Mouse (Mus musculus) forebrain, postnatal 0 days (tissue): ENCODE data around the gene Adamts2. TPM values are rescaled to one million over a fixed set of nuclear protein-coding genes. Genes with fewer than 3 reads are reported as not detected.

ENCODE experiments used
- ATAC-seq: fragments of 200-750 bp; cut with Nextera tagmentation; 2 replicates; pipeline ENCODE4 v1.8.0; 2017; ENCODE audit warnings: mild to moderate bottlenecking, moderate library complexity
- DNase-seq: peaks from one replicate; pipeline ENCODE4 v3.0.0-alpha.2; 2015
- H3K27ac ChIP-seq: fragments of 300-500 bp; sonication (generic); 2 replicates; pipeline ENCODE4 v1.5.1; 2014; ENCODE audit warnings: low read depth, mild to moderate bottlenecking, antibody characterized with exemption, low read length, moderate library complexity, mixed read lengths
- H3K27me3 ChIP-seq: fragments of 300-500 bp; sonication (generic); 2 replicates; pipeline ENCODE4 v1.6.1; 2014; ENCODE audit warnings: mild to moderate bottlenecking, low read length, mixed read lengths; ENCODE audit not compliant: insufficient read depth
- H3K36me3 ChIP-seq: fragments of 300-500 bp; sonication (generic); 2 replicates; pipeline ENCODE4 v1.6.1; 2014; ENCODE audit warnings: mild to moderate bottlenecking, moderate library complexity; ENCODE audit not compliant: insufficient read depth
- H3K4me1 ChIP-seq: fragments of 300-500 bp; sonication (generic); 2 replicates; pipeline ENCODE4 v1.6.1; 2014; ENCODE audit warnings: antibody characterized with exemption; ENCODE audit not compliant: insufficient read depth
- H3K4me2 ChIP-seq: fragments of 300-500 bp; sonication (generic); 2 replicates; pipeline ENCODE4 v1.6.1; 2014; ENCODE audit warnings: low read depth, mild to moderate bottlenecking, moderate library complexity
- H3K4me3 ChIP-seq: fragments of 300-500 bp; sonication (generic); 2 replicates; pipeline ENCODE4 v1.5.1; 2014; ENCODE audit warnings: low read depth, low read length, mixed read lengths
- H3K9ac ChIP-seq: fragments of 300-500 bp; sonication (generic); 2 replicates; pipeline ENCODE4 v1.6.1; 2014; ENCODE audit warnings: mild to moderate bottlenecking
- H3K9me3 ChIP-seq: fragments of 300-500 bp; sonication (generic); 2 replicates; pipeline ENCODE4 v1.6.1; 2016; ENCODE audit warnings: low read length
- CTCF ChIP-seq: sonication (generic); IDR thresholded peaks from 2 replicates; pipeline ENCODE4 v1.5.1; 2016; ENCODE audit warnings: antibody characterized with exemption, control low read depth, low read depth
- WGBS: fragments of 180-500 bp; shearing (Covaris S2); extraction: QIAGEN DNeasy Blood & Tissue Kit; methylation state at CpG from one replicate; pipeline ENCODE4 v1.1.7; 2014; 5-methylcytosine and 5-hydroxymethylcytosine counted together
- polyA plus RNA-seq: library from polyadenylated mRNA; unstranded; fragments of >200 nt; fragmentation: Nextera tagmentation; extraction: Ambion mirVana; gene quantifications from 2 replicates; pipeline ENCODE4 v1.2.1, GENCODE M21; 2015
- total RNA-seq: library from RNA; depleted of rRNA; stranded (reverse); fragments of >200 nt; gene quantifications from 2 replicates; pipeline ENCODE4 v1.2.3, GENCODE M21; 2014

The Adamts2 gene
- total and polyA plus RNA-seq, 2 experiments from 2014 or later = 4.4 to 13.1 TPM

DNA sequence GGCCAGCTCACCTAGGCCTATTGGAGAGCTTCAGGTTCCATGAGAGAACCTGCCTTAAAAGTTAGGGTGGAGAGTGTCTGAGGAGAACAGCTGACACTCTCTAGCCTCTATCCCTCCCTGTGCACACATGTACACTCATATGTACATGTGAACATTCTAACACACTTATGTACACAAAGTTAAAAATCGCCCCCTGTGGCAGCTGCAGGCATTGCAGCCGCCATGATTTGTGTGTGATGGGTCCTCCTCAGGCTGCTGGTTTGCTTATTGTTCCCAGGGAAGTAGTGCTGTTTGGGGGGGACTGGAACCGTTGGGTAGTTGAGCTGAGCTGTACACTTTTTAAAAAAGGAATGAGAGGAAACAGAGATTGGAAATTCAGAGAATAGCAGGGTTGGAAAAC is 14.1 kb upstream of the Adamts2 start:
- Histone ChIP-seq H3K9ac (no peak overlapping the region), H3K27me3 (no peaks in the 10 kb centered on the region), H3K27ac (no peak overlapping the region), H3K4me3 (no peak overlapping the region), H3K4me1 (no peaks in the 10 kb centered on the region), H3K9me3 (no peaks in the 10 kb centered on the region), H3K4me2 (no peak overlapping the region), H3K36me3 (no peaks in the 10 kb centered on the region)
- peak; percentile 76 for TF ChIP-seq CTCF
- WGBS = 9% methylated on average over 3 of the region's 3 CpGs
- ATAC-seq = peak; percentile 48
- peak; percentile 74 for DNase-seq

DNA sequence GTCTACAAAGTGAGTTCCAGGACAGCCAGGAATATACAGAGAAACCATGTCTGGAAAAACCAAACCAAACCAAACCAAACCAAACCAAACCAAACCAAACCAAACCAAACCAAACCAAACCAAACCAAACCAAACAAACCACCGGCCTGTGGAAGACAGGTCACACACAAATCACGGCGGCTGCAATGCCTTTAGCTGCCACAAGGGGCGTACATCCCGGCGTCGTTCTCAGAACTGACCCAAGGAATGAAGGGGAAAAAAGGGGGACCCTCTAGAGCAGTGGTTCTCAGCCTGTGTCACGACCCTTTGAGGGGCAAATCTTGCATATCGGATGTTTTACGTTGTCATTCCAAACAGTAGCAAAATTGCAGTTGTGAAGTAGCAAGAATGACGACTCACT is 12.8 kb upstream of the Adamts2 start:
- H3K36me3 ChIP-seq = no peaks in the 10 kb centered on the region
- H3K4me3 ChIP-seq = no peak overlapping the region
- no peaks in the 10 kb centered on the region for H3K9me3 ChIP-seq
- no peak overlapping the region for H3K4me2 ChIP-seq
- TF ChIP-seq CTCF = peak; percentile 73
- H3K4me1 ChIP-seq = no peaks in the 10 kb centered on the region
- no peak overlapping the region for H3K27ac ChIP-seq
- 43% methylated on average over 11 of the region's 11 CpGs for WGBS
- DNase-seq = peak; percentile 36
- no peak overlapping the region for H3K9ac ChIP-seq
- no peak for ATAC-seq
- no peaks in the 10 kb centered on the region for H3K27me3 ChIP-seq

DNA sequence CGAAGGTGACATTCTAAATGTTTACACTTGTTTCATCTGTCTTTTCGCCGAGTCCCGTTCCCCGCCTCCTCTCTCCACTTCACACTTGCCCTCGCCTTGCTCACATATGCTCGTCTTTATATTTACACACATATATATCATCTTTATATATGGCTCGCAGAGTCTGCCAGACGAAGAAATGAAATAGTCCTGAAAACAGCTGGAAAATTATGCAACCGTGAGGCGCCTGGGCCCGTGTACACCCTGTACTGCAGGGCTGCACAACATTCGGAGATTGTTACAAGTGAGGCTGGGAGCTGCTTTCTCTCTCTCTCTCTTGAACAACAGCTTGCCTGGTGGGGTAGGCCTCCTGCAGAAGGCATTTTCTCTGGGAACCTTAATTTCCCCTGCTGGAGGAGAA is 10.8 kb upstream of the Adamts2 start:
- 75% methylated on average over 13 of the region's 13 CpGs for WGBS
- Histone ChIP-seq H3K4me2 (no peak overlapping the region), H3K36me3 (no peaks in the 10 kb centered on the region), H3K4me3 (no peak overlapping the region), H3K27me3 (no peaks in the 10 kb centered on the region), H3K27ac (no peak overlapping the region), H3K9me3 (no peaks in the 10 kb centered on the region), H3K4me1 (no peaks in the 10 kb centered on the region), H3K9ac (no peak overlapping the region)
- ATAC-seq (no peak; the same call in 1 of the 2 replicates), DNase-seq (no peak)
- no peak for TF ChIP-seq CTCF

DNA sequence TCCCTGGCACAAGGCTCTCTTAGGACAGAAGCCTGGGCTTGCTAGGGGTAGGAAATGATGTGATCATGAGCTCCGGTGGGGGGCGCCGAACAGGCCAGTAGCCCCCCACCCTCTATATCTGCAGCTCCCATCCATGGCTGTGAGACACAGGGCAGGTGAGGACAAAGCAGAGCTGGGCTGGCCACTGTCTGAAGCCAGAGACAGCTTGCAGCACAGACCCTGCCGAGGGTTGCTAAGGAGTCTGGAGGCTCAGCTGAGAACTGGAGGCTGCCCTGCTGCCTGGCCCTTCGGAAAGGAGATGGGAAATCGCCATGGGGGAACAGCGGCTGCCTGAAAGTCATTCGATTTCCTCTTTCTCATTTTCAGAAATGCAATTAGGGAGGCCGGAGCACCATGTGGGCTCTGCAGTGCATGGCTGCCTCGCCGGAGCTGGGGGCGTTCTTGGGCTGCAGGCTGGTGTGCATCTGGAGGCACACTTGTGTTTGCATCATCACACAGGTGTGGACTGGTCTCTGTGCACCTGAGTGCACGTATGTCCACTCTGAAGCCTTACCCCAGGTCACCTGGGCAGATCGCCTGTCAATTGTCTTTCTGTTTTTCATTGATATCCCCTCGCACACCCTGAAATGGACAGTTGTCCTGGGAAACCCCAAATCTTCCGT is 8.9 kb upstream of the Adamts2 start:
- TF ChIP-seq CTCF = no peak
- no peak overlapping the region for H3K27ac ChIP-seq
- DNase-seq (no peak), ATAC-seq (no peak)
- no peaks in the 10 kb centered on the region for H3K27me3 ChIP-seq
- H3K4me2 ChIP-seq = no peak overlapping the region
- H3K9me3 ChIP-seq = no peaks in the 10 kb centered on the region
- no peaks in the 10 kb centered on the region for H3K36me3 ChIP-seq
- 78% methylated on average over 16 of the region's 16 CpGs for WGBS
- H3K4me1 ChIP-seq = no peaks in the 10 kb centered on the region
- H3K9ac ChIP-seq = no peak overlapping the region
- no peak overlapping the region for H3K4me3 ChIP-seq

DNA sequence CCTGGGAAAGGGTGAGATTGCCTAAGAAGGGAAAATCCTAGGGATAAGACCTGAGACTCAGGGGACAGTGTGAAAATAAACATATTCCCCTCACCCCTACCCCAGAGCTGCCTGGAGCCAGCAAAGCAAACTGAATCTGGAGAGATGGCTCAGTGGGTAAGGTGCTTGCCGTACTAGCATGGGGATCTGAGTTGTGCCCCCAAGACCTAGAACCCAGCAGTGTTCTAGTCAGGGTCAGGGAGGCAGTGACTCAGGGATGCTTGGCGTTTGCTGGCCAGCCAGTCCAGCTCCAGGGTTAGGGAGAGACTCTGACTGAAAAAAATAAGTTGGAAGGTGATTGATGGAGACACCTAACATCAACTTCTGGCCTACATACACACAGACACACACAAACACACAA is 5.3 kb upstream of the Adamts2 start:
- Histone ChIP-seq H3K27me3 (no peaks in the 10 kb centered on the region), H3K4me1 (no peaks in the 10 kb centered on the region), H3K4me3 (no peak overlapping the region), H3K36me3 (no peaks in the 10 kb centered on the region), H3K9ac (no peak overlapping the region), H3K9me3 (no peaks in the 10 kb centered on the region), H3K27ac (no peak overlapping the region), H3K4me2 (no peak overlapping the region)
- ATAC-seq = no peak
- TF ChIP-seq CTCF = no peak
- 89% methylated on average over 2 of the region's 2 CpGs for WGBS
- no peak for DNase-seq

DNA sequence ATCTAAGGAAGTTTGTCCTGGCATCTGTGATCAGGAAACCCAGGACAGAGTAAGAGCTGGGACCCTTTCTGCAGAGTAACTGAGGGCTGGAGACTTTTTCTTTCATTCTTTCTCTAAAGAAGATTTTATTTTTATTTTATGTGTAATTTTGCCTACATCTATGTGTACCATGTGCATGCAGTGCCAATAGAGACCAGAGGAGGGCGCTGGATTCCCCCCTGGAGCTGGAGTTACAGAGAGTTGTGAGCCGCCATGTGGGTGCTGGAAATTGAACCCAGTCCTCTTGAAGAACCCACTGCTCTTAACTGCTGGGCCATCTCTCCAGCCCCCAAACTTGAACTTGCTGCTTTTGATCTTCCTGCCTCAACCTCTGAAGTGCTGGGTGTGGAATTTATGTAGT is 2.7 kb upstream of the Adamts2 start:
- ATAC-seq (no peak), DNase-seq (no peak)
- WGBS = 58% methylated on average over 2 of the region's 2 CpGs
- H3K9me3 ChIP-seq = no peaks in the 10 kb centered on the region
- H3K27ac ChIP-seq = no peak overlapping the region
- H3K4me2 ChIP-seq = no peak overlapping the region
- H3K27me3 ChIP-seq = peaks cover 6% of the 10 kb centered on the region
- H3K36me3 ChIP-seq = no peaks in the 10 kb centered on the region
- H3K9ac ChIP-seq = no peak overlapping the region
- TF ChIP-seq CTCF = no peak
- no peaks in the 10 kb centered on the region; the same call in 1 of the 2 replicates for H3K4me1 ChIP-seq
- H3K4me3 ChIP-seq = no peak overlapping the region

DNA sequence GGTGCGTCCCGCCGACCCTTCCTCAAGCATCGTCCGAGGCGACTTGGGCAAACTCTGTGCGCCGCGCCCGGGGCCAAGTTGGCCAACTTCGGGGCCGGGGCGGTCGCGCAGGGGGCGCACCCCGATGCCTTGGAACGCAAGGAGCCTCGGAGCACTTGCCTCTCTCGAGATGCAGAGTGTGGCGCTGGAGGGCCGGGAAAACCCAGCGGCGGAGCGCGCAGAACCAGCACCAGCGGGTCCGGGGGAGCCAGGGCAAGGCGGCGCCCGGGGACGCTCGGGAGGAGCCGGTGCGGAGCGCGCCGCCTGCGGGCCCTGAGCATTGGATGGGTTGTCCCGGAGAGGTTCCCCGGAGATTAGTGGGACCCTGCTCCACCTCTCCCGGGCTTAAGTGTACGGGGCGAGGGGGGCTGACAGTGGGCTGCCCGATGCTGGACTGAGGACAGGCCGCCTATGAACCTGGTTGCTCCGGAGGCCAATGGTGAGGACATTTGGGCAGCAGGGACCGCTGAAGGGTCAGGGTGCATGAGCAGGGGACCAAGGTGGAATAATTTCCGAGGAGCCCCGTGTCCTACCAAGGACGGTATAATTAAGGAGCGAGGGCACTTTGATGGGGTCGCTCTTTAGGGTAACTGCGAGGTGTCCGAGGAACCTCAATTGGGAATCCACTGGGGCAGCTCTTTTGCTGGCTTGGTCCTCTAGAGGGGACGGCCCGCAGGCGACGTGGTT is 635 bp downstream of the Adamts2 start:
- WGBS = under 1% methylated on average over 59 of the region's 59 CpGs
- DNase-seq = peak; percentile 41
- H3K27me3 ChIP-seq = peaks cover 14% of the 10 kb centered on the region
- ATAC-seq = peak; percentile 54
- peak overlapping the region; percentile 70 for H3K4me3 ChIP-seq
- H3K4me1 ChIP-seq = no peaks in the 10 kb centered on the region; the same call in 1 of the 2 replicates
- peak overlapping the region; percentile 98 for H3K4me2 ChIP-seq
- no peaks in the 10 kb centered on the region for H3K9me3 ChIP-seq
- no peak overlapping the region for H3K27ac ChIP-seq
- peak overlapping the region; percentile 53 for H3K9ac ChIP-seq
- peak; percentile 42 for TF ChIP-seq CTCF
- no peaks in the 10 kb centered on the region for H3K36me3 ChIP-seq
